Mouse (Mus musculus) adrenal gland, postnatal 14 days (tissue): ENCODE results near the gene Nek9. TPM values are rescaled to one million over a fixed set of nuclear protein-coding genes. Genes with fewer than 3 reads are reported as not detected.

Experiments
- DNase-seq: peaks from one replicate; pipeline ENCODE4 v3.0.0; 2021; ENCODE audit warnings: mixed read lengths
- long read RNA-seq, 2 experiments: library from polyadenylated mRNA; stranded (forward); transcript quantifications; one replicate each; pipeline ENCODE4 v2.0.0; 2021
- total RNA-seq: library from RNA; stranded (reverse); gene quantifications from 2 replicates; pipeline ENCODE4 v1.2.3, GENCODE M21; 2021

Gene Nek9
- total RNA-seq, result 65.7 and 66.2 TPM in 2 replicates
- long read RNA-seq, experiment 1, full-length matches to known transcripts, result 5 of 15 reads
- long read RNA-seq, experiment 1, partial matches to known transcripts, result 3 of 15 reads
- long read RNA-seq, experiment 1, other reads (novel, unspliced or antisense), result 7 of 15 reads
- long read RNA-seq, experiment 2, full-length matches to known transcripts, result 3 of 15 reads
- long read RNA-seq, experiment 2, partial matches to known transcripts, result 6 of 15 reads
- long read RNA-seq, experiment 2, other reads (novel, unspliced or antisense), result 6 of 15 reads

DNA sequence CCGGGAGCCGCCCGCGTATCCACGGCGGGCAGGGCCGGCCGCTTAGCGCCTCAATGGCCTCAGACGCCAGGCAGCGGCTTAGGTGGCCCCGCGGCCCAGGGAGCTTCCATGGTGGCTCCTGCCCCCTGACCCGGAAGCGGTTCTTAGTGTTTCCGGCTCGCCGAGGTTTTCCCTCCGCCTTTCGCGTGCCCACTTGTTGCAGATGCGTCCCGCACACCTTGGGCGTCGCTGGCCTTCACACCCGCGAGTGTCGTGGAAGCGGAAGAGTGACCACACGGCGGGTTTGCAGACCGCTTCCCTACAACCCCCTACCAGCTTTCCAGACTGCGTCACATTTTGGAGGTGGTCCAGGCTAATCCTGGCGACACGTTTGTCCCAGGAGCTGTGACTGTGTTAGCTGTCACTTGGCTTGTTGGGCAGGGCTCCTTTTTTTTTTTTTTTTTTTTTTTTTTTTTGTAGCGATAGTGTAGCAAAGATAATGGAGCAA lies at the start of gene Nek9:
Nek9 (minus strand) TSS at position 120 of the 487 bp plus-strand sequence.
- peak; percentile 97 for DNase-seq

DNA sequence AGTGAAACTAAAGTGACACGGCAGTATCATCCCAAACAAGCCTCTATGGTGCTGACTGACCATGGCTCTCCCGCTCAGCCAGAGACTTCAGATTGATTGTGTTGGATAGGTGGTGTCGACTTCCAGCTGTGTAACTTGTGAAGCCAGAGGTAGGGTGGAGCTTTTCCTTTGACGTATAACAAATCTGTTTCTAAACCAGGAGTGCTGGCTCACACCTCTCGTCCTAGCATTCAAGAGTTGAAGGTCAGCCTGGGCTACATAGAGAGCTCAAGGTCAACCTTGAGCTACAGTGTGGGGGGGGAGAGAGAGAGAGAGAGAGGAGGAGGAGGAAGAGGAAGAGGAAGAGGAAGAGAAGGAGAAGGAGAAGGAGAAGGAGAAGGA lies 46.8 kb upstream of the Nek9 start:
- DNase-seq, result no peak

DNA sequence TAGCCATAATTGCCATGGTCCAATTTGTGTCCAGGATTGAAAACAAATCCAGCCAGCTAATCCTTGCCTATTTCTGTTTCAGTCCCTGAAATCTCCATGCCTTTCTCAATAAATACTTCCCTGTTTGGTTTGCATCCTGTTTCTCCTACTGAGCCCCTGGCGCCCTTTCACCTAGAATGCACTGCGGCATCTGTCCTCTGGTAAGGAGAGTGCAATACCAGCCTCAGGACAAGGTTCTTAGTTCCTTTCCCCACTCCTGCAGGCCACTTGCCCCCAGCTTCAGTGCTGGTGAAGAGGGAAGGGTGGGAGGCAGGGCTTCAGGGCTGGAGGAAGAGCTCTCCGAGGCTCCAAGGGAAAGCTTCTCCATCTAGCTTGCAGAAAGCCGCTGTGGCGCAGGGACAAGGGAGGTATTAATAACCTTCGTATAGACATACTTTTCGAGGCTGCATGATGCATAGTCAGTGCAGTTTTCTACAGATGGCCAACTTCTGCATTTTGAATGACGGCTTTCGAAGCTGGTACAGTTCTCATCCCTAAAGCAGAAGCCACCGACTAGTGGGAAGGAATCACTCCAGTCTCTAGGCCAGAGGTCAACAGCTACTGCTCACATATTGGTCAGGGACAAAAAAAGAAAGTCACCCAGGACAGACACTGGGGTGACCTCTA lies 46.3 kb upstream of the Nek9 start:
- DNase-seq, result no peak

DNA sequence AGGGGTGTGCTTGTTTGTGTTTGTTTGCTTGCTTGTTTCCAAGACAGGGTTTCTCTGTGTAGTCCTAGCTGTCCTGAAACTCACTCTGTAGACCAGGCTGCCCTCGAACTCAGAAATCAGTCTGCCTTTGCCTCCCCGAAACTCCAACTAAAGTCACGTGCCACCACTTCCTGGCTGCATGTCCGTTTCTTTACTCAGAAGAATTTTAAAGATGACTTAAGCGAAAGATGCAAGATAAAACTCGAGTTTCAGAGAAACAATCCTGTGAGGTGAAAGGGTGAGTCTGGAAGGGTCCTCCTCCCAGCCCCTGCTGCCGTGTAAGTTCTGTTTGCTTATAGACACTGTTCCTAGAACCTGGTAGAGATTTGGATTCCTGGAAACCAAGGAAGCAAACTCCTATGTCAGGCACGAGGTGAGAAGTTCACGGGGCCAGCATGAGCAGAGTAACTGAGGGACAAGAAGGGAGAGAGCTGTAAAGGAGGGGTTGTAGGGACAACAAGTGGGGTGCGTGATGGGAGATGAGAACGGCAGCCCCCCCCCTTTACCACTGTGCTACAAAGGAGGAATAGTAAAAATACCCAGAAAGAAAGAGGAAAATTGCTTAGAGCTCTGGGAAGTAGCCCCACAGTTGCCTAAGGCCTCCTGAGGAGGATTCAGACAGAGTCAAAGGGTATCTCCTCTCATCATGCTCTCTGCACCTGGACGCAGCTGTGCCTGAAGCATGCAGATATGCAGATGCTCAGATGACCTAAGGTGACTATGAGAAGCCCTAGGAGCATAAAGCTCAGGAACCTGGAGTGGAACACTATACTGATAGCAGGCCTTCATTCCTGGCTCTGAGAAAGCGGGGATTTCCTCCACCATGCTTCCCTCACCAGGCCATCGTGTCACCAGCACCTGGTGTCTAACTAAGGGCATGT lies 43.9 kb upstream of the Nek9 start:
- DNase-seq, result no peak

DNA sequence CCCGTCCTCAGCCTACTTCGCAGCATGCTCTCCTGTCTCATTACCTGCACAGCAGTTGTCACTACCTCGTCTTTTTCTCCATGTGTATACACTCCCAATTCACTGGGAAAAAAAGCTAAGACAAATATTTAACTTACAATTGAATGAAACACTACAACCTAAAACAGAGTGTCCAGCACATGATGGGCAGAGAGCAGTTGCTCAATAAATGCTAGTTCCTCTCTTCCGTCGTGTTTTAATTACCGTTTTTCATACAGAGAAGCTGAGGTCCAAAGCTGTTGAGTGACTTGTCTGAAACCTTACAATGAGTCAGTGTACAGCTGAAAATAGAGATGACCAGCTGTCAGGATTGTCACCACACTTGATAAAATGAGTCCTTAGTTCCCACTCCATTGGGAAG lies 42.4 kb upstream of the Nek9 start:
- no peak for DNase-seq

DNA sequence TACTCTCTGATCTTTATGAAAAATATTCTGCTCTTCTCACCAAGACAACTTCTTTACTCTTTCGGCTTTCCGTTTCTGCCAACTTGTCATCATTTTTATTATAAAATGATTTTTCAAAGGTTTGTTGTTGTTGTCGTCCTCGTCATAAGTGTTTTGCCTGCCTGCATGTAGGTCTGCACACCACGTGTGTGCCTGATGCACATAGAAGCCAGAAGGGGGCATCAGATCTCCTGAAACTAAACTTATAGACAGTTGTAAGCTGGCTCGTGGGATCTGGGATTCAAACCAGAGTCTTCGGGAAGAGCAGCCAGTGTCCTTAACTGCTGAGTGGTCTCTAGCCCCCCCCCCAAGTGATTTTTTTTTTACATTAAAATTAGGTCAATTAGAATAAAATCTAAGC lies 41.8 kb upstream of the Nek9 start:
- no peak for DNase-seq

DNA sequence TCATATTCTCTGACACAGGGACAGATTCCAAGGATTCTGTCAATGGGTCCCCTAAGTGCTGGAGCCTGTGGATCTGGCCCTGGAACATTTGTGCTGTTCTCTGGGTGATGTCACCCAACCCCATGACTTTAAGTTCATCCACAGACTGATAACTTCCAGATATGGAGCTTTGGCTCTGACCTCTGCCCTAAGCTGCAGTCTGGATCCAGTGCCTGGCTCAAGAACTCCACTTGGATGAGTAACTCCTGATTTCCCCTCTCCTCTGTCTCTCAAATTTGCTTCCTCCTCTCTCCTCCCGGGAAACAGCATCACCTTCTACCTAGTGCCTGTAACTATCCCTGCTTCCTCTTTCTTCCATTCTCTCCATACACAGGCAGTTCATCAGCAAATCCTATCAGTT lies 41.1 kb upstream of the Nek9 start:
- no peak for DNase-seq

DNA sequence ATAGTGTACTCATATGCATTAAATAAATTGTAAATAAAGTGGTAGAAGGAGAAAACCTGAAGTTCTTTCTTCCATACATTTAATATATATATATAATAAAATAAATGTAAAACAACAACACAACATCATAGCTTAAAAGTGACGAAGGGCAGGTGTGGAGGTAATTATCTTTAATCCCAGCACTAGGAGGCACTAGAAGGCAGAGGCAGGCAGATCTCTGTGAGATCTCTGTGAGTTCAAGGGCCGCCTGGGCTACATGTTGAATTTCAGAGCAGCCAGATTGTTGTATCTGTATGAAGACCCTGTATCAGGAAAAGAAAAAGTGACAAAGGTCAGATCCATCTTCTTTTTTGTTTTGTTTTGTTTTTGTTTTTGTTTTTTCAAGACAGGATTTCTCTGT lies 39.1 kb upstream of the Nek9 start:
- no peak for DNase-seq

DNA sequence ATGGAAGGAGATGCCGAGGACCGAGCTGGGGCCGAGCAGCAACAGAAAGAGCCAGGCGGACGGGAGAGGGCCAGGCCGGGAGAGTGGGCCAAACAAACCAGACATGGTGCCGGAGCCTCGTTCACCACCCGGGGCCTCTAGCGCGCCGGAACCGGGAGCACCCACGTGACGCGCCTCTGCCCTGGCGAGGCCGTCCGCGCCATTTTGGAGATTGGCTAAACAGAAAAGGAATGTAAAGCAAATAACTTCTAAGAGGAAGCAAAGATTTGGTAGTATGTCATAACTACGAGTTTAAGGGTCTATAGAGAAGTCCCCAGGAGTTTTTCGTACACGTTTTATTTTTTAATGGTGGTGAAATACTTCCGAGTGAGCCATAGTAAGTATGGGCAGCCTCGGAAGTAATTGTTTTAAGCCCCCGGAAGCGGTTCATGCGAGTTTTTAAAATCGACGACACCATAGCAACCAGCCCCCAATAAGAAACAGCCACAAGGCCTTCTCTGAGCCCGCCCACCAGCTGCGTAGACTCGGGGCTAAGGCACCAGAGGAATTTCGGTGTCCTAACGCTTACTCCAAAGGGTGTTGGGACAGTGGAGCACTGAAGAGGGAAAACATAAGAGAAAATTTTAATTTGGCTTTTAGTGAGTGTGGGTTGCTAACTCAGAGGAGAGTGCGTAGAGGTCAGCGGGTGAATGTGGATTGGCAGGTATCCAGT lies 35.6 kb upstream of the Nek9 start, which contains the start of gene Tmed10:
Tmed10 (minus strand) TSS at position 287 of the 712 bp plus-strand sequence.
- peak; percentile 94 for DNase-seq

DNA sequence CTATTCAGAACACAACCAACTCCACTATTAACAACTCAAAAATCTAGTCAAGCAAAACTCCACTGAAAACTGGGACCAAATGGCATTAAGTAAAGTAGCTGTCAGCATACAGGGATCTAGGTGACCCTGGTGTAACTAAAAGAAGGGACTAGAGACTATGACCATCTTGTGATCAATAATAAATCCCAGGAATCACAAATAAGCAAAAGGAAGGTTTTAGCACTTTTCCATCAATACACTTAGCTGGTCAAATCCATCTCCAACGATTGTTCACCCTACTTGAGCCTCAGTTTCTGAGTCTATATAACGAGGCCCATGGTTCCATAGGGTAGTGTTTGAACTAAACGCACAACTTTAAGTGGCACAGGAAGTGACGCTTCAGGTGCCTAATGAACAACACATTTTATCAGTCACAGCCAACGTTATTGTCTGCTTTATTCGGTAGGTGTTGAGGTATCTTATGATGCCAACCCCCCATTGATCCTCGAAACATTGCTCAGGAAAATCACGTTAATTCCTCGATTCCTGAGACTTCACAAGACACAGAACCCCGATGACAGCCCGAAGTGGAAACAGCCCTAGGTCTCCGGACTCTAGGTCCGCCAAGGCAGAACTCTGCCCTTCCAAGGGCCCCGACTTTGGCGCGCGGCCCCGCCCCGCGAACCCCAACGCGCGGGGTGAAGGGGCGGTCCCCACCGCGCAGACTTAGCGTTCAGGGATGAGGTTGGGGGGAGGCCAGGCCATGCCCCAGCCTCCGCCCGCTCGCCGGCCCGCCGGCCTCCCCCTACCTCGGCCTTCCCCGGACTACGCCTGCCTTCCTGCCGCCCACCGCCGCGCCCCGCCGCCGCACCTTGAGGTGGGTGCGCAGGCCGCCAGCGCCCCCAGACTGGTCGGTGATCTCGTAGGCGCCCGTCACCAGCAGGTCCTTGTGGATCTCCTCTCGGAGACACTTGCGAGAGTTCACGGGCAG lies 34.7 kb upstream of the Nek9 start:
- DNase-seq, result peak; percentile 88

DNA sequence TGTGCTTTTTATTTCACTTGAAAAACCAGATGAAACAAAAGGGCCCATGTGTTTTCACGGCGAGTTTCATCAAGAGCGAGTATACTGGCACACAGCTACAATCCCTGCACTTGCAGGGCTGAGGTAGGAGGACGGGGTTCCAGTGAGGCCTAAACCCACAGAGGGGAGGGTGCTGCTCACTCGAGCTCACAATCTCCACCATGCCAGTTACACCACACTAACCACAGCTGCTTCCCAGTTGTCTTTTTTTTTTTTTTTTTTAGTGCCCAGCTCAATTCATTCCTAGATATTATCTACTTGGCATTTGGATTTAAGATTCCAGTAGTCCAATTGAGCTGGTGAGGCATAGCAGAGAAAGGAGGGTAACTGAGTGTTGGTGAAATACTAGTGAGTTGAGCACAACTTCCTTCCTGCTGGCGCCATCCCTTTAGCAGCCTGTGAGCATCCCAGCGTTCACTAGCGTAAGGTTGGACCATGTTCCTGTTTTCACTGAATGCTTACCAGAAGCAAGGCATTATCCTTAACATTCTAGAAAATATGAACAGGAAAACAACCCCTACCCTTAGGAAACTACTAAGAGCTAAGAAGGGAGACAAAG lies 33.0 kb upstream of the Nek9 start:
- no peak for DNase-seq

DNA sequence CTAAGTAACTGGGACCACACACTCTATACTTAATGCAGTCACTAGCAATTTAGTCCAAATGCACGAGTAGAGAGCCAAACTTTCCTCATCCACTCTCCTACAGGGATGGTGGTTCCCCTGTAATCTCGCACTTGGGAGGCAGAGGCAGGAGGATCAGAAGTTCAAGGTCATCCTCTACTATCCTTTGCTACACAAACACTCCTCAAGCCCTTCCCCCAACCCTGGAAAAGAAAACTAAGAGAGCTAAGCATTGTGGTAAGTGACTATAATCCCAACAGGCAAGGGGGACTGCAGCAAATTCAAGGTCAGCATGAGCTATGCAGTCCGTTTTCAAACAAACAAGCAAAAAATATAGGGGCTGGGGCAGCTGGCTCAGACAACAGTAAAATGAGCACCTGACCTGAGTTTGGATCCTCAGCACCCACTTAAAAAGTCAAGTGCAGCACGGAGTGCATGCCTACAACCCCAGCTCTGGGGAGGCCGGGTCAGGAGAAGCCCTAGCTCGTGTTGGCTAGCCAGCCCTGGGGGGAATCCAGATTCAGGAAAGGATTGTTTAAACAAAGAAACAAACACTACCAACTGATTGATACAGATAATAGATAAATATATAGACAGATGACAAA lies 29.4 kb upstream of the Nek9 start:
- no peak for DNase-seq

DNA sequence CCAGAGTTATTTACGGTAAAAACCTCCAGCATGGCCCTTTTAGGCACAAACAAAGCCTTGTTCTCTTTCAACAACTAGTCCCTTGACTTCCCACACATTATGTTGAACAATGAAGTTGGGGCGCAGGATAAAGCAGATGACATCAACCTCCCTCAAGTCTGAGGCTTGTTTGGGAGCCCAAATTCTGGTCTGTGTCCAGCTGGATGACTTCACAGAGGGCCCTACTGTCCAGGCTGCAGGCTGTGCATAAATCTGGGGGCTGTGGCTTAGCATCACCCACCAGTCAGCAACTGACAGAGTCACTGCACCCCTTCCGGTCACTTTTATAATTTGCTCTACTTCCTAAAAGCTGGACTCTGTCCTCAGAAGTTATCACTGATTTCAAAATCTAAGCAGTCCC lies 27.1 kb upstream of the Nek9 start:
- peak; percentile 34 for DNase-seq

DNA sequence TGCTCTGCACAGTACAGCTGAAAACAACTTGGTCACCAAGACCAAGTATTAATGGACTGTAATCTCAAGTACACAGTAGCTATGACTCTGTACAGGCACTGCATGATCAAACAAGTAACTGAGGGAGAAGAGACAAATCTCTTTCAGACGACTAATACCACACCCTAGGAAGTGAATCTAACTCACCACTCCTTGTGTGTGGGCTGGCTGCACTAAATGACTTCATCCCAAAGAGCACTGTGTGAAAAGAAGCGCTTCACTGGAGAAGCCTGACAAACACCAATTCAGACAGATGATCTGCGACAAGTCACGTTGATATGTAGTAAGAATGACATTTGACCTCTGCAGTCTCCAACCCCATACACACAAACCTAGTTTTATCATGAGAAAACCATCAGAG lies 23.3 kb upstream of the Nek9 start:
- DNase-seq, result no peak

DNA sequence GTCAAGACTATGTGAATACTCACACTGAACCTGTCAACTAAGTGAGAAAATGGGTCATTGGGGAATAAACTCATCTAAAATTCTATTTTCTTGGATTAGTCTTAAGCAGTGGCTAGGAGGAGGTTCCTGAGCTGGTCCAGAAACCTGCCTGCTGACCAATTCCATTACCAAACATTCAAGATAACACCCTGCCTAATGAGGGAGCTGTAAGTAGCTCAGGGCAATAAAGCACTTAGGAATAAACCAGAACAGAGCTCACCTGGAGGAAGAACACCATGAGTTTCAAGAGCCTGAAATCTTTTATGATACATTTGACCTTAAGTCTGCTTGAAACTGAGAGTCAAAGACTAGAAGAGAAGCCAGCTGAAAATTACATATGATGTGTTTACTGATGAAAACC lies 22.4 kb upstream of the Nek9 start:
- DNase-seq, result no peak

DNA sequence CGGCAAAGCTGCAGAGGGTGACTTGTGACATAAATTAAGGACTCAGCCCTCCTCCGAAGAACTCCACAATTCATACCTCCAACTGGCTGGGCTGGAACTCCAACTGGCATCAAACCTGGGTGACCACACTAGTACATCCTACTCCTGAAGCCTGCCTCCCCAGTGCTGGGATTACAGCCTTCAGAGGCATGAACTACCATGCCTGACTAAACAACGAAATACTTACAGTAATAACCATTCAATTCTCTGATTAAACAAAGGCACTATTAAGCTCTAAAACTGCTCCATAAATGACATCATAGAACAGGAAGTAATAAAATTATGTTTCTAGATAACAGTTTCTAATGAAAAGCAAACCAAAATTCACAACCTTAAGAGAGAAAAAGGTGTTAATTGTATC lies 22.0 kb upstream of the Nek9 start:
- DNase-seq, result no peak

DNA sequence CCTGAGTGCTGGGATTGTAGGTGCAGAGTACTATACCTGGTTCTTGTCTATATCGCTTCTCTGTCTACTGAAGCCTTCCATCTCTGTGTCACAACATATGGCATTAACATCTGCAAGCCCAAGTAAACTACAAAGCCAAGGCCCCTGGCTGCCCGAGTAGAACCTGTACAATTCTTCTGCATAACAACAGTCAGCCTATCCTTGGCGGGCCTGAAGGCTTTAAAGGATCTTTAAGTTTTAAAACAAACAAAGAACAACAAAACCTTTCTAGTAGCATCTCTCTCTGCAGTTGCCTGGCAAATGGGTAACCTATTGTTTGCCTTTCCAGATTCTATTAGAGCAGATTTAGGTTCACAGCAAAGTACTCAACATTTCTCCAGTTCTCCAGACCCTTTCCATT lies 14.9 kb upstream of the Nek9 start:
- DNase-seq, result no peak

DNA sequence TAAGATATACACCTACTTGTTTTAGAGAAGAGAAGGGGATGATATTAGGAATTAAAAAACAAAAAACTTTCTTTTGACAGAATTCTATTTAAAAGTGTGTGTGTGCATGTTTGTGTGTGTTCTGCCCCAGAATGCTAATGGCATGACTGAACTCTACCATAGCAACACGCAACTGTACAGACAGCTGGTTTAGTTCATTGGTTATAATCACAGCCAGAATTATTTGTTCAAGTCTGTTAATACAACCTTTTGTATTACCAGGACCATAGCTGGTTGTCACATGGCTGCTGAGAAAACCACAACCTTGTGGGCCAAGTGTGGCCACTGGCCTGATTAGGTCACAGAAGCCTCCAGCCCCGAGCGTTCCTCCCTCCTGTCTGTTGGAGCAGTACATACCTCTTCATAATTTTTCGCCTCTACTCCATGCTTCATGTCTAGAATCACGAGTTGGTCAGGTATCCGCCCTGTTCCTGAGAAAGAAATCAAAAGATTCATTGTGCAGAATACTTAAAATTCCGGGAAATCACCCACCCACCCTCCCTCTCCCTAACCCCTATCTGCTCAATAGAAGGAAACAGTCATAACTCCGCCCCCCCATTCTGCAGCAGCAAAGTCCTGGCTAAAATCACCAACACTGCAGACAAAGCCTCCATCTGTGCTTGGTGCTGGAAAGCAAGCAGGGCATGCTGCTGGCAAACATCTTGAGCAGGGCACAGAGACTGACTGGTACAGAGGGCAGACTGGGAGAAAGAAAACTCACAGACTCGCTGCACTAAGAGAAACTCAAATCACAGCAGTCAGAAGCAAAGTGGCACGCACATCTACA lies 11.5 kb upstream of the Nek9 start:
- DNase-seq, result no peak

DNA sequence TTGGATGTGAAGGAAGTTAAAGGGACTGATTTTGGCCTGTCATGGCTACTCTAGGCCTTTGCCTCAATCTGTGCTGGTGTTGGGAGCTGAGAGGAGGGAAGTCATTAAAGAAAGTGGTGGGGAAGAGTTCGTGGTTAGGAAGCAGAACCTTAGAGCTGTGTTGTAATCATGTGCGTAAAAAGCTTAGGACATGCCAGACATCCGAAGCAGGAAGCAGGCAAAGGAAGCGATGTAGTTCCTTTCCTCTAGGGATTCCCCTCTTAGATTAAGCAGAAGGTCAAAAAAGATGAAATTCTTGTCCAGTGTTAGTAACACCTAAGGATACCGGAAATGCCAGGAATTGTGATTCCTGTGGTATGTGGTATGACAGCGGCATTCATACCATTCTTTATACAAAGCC lies 9.2 kb upstream of the Nek9 start:
- DNase-seq, result no peak
